In genomic region chr8:106234567-106235261, GRCm38 (mm10) we compare ENCODE assay signal across 26 mouse cellular contexts. TPM values are rescaled to one million over a fixed set of nuclear protein-coding genes. Genes with fewer than 3 reads are reported as not detected.
DNase-seq lines count a peak whose midpoint lies in the region; ATAC-seq and TF ChIP-seq lines count a peak whose summit lies in the region.
"Had no signal": no experiment of that assay in that cellular context is flagged by ENCODE, and none has a peak within 500 bp of the region (broad histone marks: within the 10 kb centered on the region; RNA-seq: fewer than 3 reads in every experiment).

No protein-coding gene starts in this region.

- no peaks in the 10 kb centered on the region for H3K27me3 ChIP-seq in stomach, postnatal 0 days (ENCODE audit: control insufficient read depth, insufficient read depth, low read length)
- H3K27me3 ChIP-seq: embryonic facial prominence, embryonic 15.5 days; forebrain, embryonic 12.5 days; heart, embryonic 12.5 days; intestine, embryonic 15.5 days; limb, embryonic 15.5 days; liver, embryonic 13.5 days had no signal

- H3K9ac ChIP-seq in stomach, postnatal 0 days (ENCODE audit: low read length) = no peak overlapping the region
- H3K9ac ChIP-seq: embryonic facial prominence, embryonic 15.5 days; forebrain, embryonic 12.5 days; forebrain, postnatal 0 days; heart, embryonic 12.5 days; intestine, embryonic 15.5 days; limb, embryonic 15.5 days; liver, embryonic 13.5 days had no signal

- no peak for DNase-seq in frontal cortex, postnatal 14 days (ENCODE audit: low spot score in 2 of 2)
- peak; percentile 59 for DNase-seq in kidney, postnatal 10 days
- DNase-seq in kidney, adult 8-10 months = no peak
- DNase-seq in lung, postnatal 10 days = peak; percentile 9
- DNase-seq in lung, postnatal 25 days (ENCODE audit: low spot score) = no peak
- DNase-seq in stomach, postnatal 0 days (ENCODE audit: low spot score) = peak; percentile 37
- DNase-seq: adrenal gland, postnatal 25 days; cerebellum, adult 11-12 months; cerebellum, adult 9-11 months; forebrain, postnatal 0 days; gastrocnemius, postnatal 14 days; kidney, adult 2 months; kidney, postnatal 36 days; liver, embryonic 13.5 days; lung, adult 18-20 months; right cerebral cortex, postnatal 4 days; thymus, postnatal 4 days had no signal

- no peak for TF ChIP-seq CTCF in stomach, postnatal 0 days (IDR thresholded peaks at IDR 0.05; ENCODE audit: low read depth)

- H3K4me1 ChIP-seq in stomach, postnatal 0 days (replicated peaks; ENCODE audit: control insufficient read depth, insufficient read depth) = no peaks in the 10 kb centered on the region
- H3K4me1 ChIP-seq: embryonic facial prominence, embryonic 15.5 days; forebrain, embryonic 12.5 days; heart, embryonic 12.5 days; intestine, embryonic 15.5 days; liver, embryonic 13.5 days; midbrain, embryonic 10.5 days had no signal

- H3K4me3 ChIP-seq in stomach, postnatal 0 days (ENCODE audit: low read depth, low read length) = no peak overlapping the region
- H3K4me3 ChIP-seq: embryonic facial prominence, embryonic 15.5 days; forebrain, embryonic 12.5 days; heart, embryonic 12.5 days; intestine, embryonic 15.5 days; limb, embryonic 15.5 days; liver, embryonic 13.5 days; midbrain, embryonic 10.5 days had no signal

- ATAC-seq in frontal cortex, adult (ENCODE audit: low TSS enrichment) = 0 out of 2 replicates have a peak, but pooled peaks have one; percentile 35
- ATAC-seq in stomach, postnatal 0 days (ENCODE audit: low FRiP score, low TSS enrichment) = no peak
- ATAC-seq: forebrain, postnatal 0 days; hindbrain, embryonic 16.5 days; intestine, embryonic 15.5 days; midbrain, embryonic 16.5 days had no signal

- H3K36me3 ChIP-seq in stomach, postnatal 0 days (ENCODE audit: control insufficient read depth, insufficient read depth, low read length) = peaks cover 13% of the 10 kb centered on the region

- no peak overlapping the region for H3K4me2 ChIP-seq in stomach, postnatal 0 days (replicated peaks; ENCODE audit: low read depth)
- H3K4me2 ChIP-seq: embryonic facial prominence, embryonic 15.5 days; forebrain, embryonic 12.5 days; heart, embryonic 12.5 days; intestine, embryonic 15.5 days; limb, embryonic 15.5 days; liver, embryonic 13.5 days had no signal

- H3K9me3 ChIP-seq in stomach, postnatal 0 days (ENCODE audit: control insufficient read depth, low read length) = no peaks in the 10 kb centered on the region
- H3K9me3 ChIP-seq: embryonic facial prominence, embryonic 15.5 days; forebrain, embryonic 12.5 days; heart, embryonic 12.5 days; intestine, embryonic 15.5 days; limb, embryonic 15.5 days; liver, embryonic 13.5 days; midbrain, embryonic 10.5 days had no signal

- WGBS in stomach, postnatal 0 days = 72% methylated on average over 17 of the region's 17 CpGs

- TF ChIP-seq EP300 in stomach, postnatal 0 days (optimal IDR thresholded peaks at IDR 0.05) = no peak

- no peak overlapping the region for H3K27ac ChIP-seq in stomach, postnatal 0 days (replicated peaks)
- H3K27ac ChIP-seq: embryonic facial prominence, embryonic 15.5 days; forebrain, embryonic 12.5 days; intestine, embryonic 15.5 days; limb, embryonic 15.5 days; liver, embryonic 13.5 days; midbrain, embryonic 10.5 days had no signal

RNA-seq across cellular contexts. Expression of gene Prmt7, which starts 24.0 kb away (rescaled TPM):
- polyA plus RNA-seq in stomach, postnatal 0 days (2015; fragmentation: Nextera tagmentation; extraction: Ambion mirVana) = 21.9 and 22.1 TPM in 2 replicates

RNA-seq across cellular contexts. Expression of gene Slc7a6os, which starts 24.0 kb away (rescaled TPM):
- polyA plus RNA-seq in stomach, postnatal 0 days (2015; fragmentation: Nextera tagmentation; extraction: Ambion mirVana) = 18.6 and 18.8 TPM in 2 replicates

Comparison
In these comparisons a context has a peak if more than half of its experiments do, and no peak if none do; other contexts are left out.
1. DNase-seq: peak in kidney, postnatal 10 days (single experiment), lung, postnatal 10 days (single experiment) and stomach, postnatal 0 days (single experiment); none in frontal cortex, postnatal 14 days (0 of 2), kidney, adult 8-10 months (0 of 2) and lung, postnatal 25 days (single experiment).